In genomic region chr2:28538817-28539128, GRCm38 (mm10) we compare ENCODE assay signal across 9 mouse cellular contexts. TPM values are rescaled to one million over a fixed set of nuclear protein-coding genes. Genes with fewer than 3 reads are reported as not detected.
A peak's percentile ranks its signal among the peaks of the same experiment; 100 is the strongest.
DNase-seq lines count a peak whose midpoint lies in the region; ATAC-seq lines count a peak whose summit lies in the region.
"Had no signal": no experiment of that assay in that cellular context is flagged by ENCODE, and none has a peak within 500 bp of the region (broad histone marks: within the 10 kb centered on the region; RNA-seq: fewer than 3 reads in every experiment).

No protein-coding gene starts in this region.

- no peak for ATAC-seq in cerebellum, adult (ENCODE audit: insufficient number of reproducible peaks, low FRiP score, low TSS enrichment)
- no peak for ATAC-seq in forebrain, embryonic 13.5 days
- ATAC-seq in limb, embryonic 13.5 days (ENCODE audit: low FRiP score, low read depth): no peak
- no peak for ATAC-seq in granulocyte monocyte progenitor cell, adult 5-6 weeks (replicated peaks; ENCODE audit: poor library complexity, severe bottlenecking)

- peak; percentile 33 for DNase-seq in cerebellum, adult 11 months
- peak; percentile 68 for DNase-seq in 3T3-L1 (ENCODE audit: low read depth, low spot score)
- no peak for DNase-seq in left cerebral cortex, postnatal 36 days (ENCODE audit: low spot score in 2 of 2)
- DNase-seq in adrenal gland, adult 2 months: no peak

- H3K36me3 ChIP-seq in forebrain, embryonic 13.5 days (ENCODE audit: poor library complexity, severe bottlenecking): peaks cover 23% of the 10 kb centered on the region
- peaks cover 38% of the 10 kb centered on the region for H3K36me3 ChIP-seq in limb, embryonic 13.5 days

- WGBS in forebrain, embryonic 13.5 days: 54% methylated on average over 1 of the region's 1 CpGs
- 73% methylated on average over 1 of the region's 1 CpGs for whole genome bisulfite sequencing in limb, embryonic 13.5 days

- H3K4me2 ChIP-seq in forebrain, embryonic 13.5 days: peak overlapping the region; percentile 28; the same call in 1 of the 2 replicates
- 0 out of 2 replicates have a peak overlapping the region, but pooled peaks have one; percentile 9 for H3K4me2 ChIP-seq in limb, embryonic 13.5 days (replicated peaks)

- H3K9me3 ChIP-seq in forebrain, embryonic 13.5 days (replicated peaks): no peaks in the 10 kb centered on the region
- H3K9me3 ChIP-seq in limb, embryonic 13.5 days: no peaks in the 10 kb centered on the region

- H3K4me1 ChIP-seq in forebrain, embryonic 13.5 days: peaks cover 72% of the 10 kb centered on the region
- H3K4me1 ChIP-seq in limb, embryonic 13.5 days: peaks cover 65% of the 10 kb centered on the region

- no peak overlapping the region for H3K4me3 ChIP-seq in forebrain, embryonic 13.5 days
- no peak overlapping the region for H3K4me3 ChIP-seq in limb, embryonic 13.5 days

- peak overlapping the region; percentile 79 for H3K27ac ChIP-seq in forebrain, embryonic 13.5 days
- peak overlapping the region; percentile 77; the same call in 1 of the 2 replicates for H3K27ac ChIP-seq in limb, embryonic 13.5 days
- H3K27ac ChIP-seq: liver, embryonic 14.5 days had no signal

- no peaks in the 10 kb centered on the region; the same call in 1 of the 2 replicates for H3K27me3 ChIP-seq in forebrain, embryonic 13.5 days
- H3K27me3 ChIP-seq in limb, embryonic 13.5 days: no peaks in the 10 kb centered on the region

- H3K9ac ChIP-seq in forebrain, embryonic 13.5 days: peak overlapping the region; percentile 53; the same call in 1 of the 2 replicates
- H3K9ac ChIP-seq in limb, embryonic 13.5 days: peak overlapping the region; percentile 45
- H3K9ac ChIP-seq: liver, embryonic 14.5 days had no signal

- intact Hi-C loops in left cerebral cortex, postnatal 36 days (cut with DNase I): no loop called here

RNA-seq across cellular contexts. Expression of gene Cel, which starts 24.4 kb away (rescaled TPM):
- 0.14 TPM in 1 of 2 replicates, not detected in the other for polyA plus RNA-seq in forebrain, embryonic 13.5 days (2015; fragmentation: Nextera tagmentation; extraction: Ambion mirVana)
- 0.11 TPM in 1 of 2 replicates, not detected in the other for polyA plus RNA-seq in limb, embryonic 13.5 days (2015; fragmentation: Nextera tagmentation; extraction: Ambion mirVana)
- not detected for total RNA-seq in left cerebral cortex, postnatal 36 days (2021)
- not detected in 2 replicates for total RNA-seq in granulocyte monocyte progenitor cell, adult 5-6 weeks (2014; fragmentation: Nextera tagmentation)
- total RNA-seq in granulocyte monocyte progenitor cell, adult 5-6 weeks (2017): not detected in 2 replicates
- total RNA-seq in adrenal gland, adult 2 months (2021): under 1 TPM in 1 of 2 experiments, not detected in 1; 0.14 TPM
- polyA plus RNA-seq in adrenal gland, adult 2 months (2012; rRNA removed): 0.06 TPM in 1 of 2 replicates, not detected in the other

RNA-seq across cellular contexts. Expression of gene Ralgds, which starts 25.8 kb away (rescaled TPM):
- 50.9 and 53.6 TPM in 2 replicates for polyA plus RNA-seq in forebrain, embryonic 13.5 days (2015; fragmentation: Nextera tagmentation; extraction: Ambion mirVana)
- polyA plus RNA-seq in limb, embryonic 13.5 days (2015; fragmentation: Nextera tagmentation; extraction: Ambion mirVana): 45.1 and 53.8 TPM in 2 replicates
- total RNA-seq in left cerebral cortex, postnatal 36 days (2021): 10 to 100 TPM; 82.7 to 82.8 TPM
- 2.1 and 7.9 TPM in 2 replicates for total RNA-seq in granulocyte monocyte progenitor cell, adult 5-6 weeks (2014; fragmentation: Nextera tagmentation)
- 2.8 and 4.6 TPM in 2 replicates for total RNA-seq in granulocyte monocyte progenitor cell, adult 5-6 weeks (2017)
- total RNA-seq in adrenal gland, adult 2 months (2021): 10 to 100 TPM; 23.3 to 45.5 TPM
- 56.8 and 73.5 TPM in 2 replicates for polyA plus RNA-seq in adrenal gland, adult 2 months (2012; rRNA removed)

RNA-seq across cellular contexts. Expression of gene Gm10134, which starts 32.9 kb away (rescaled TPM):
- polyA plus RNA-seq in forebrain, embryonic 13.5 days (2015; fragmentation: Nextera tagmentation; extraction: Ambion mirVana): 0.53 and 0.76 TPM in 2 replicates
- polyA plus RNA-seq in limb, embryonic 13.5 days (2015; fragmentation: Nextera tagmentation; extraction: Ambion mirVana): 1.4 and 2.5 TPM in 2 replicates
- 1 to 10 TPM; 1.7 TPM for total RNA-seq in left cerebral cortex, postnatal 36 days (2021)
- total RNA-seq in granulocyte monocyte progenitor cell, adult 5-6 weeks (2014; fragmentation: Nextera tagmentation): not detected in 2 replicates
- not detected in 2 replicates for total RNA-seq in granulocyte monocyte progenitor cell, adult 5-6 weeks (2017)
- 1 to 10 TPM in 1 of 2 experiments, not detected in 1; 2.2 TPM for total RNA-seq in adrenal gland, adult 2 months (2021)
- polyA plus RNA-seq in adrenal gland, adult 2 months (2012; rRNA removed): 0.42 TPM in 1 of 2 replicates, not detected in the other
- polyA plus RNA-seq: liver, embryonic 14.5 days had no signal

RNA-seq across cellular contexts. Expression of gene Gbgt1, which starts 42.1 kb away (rescaled TPM):
- polyA plus RNA-seq in forebrain, embryonic 13.5 days (2015; fragmentation: Nextera tagmentation; extraction: Ambion mirVana): 0.43 TPM in 1 of 2 replicates, not detected in the other
- 0.94 and 0.95 TPM in 2 replicates for polyA plus RNA-seq in limb, embryonic 13.5 days (2015; fragmentation: Nextera tagmentation; extraction: Ambion mirVana)
- 1 to 10 TPM; 1.6 to 3.3 TPM for total RNA-seq in left cerebral cortex, postnatal 36 days (2021)
- not detected in 2 replicates for total RNA-seq in granulocyte monocyte progenitor cell, adult 5-6 weeks (2014; fragmentation: Nextera tagmentation)
- total RNA-seq in granulocyte monocyte progenitor cell, adult 5-6 weeks (2017): not detected in 2 replicates
- total RNA-seq in adrenal gland, adult 2 months (2021): 1 to 10 TPM; 3.7 to 4.6 TPM
- 1.6 and 3.6 TPM in 2 replicates for polyA plus RNA-seq in adrenal gland, adult 2 months (2012; rRNA removed)

RNA-seq across cellular contexts. Expression of gene Gtf3c5, which starts 44.8 kb away (rescaled TPM):
- 40.7 and 48.2 TPM in 2 replicates for polyA plus RNA-seq in forebrain, embryonic 13.5 days (2015; fragmentation: Nextera tagmentation; extraction: Ambion mirVana)
- 53.4 and 53.5 TPM in 2 replicates for polyA plus RNA-seq in limb, embryonic 13.5 days (2015; fragmentation: Nextera tagmentation; extraction: Ambion mirVana)
- 10 to 100 TPM; 17.9 to 18.6 TPM for total RNA-seq in left cerebral cortex, postnatal 36 days (2021)
- total RNA-seq in granulocyte monocyte progenitor cell, adult 5-6 weeks (2014; fragmentation: Nextera tagmentation): 25.9 and 31.5 TPM in 2 replicates
- 12.6 and 16.5 TPM in 2 replicates for total RNA-seq in granulocyte monocyte progenitor cell, adult 5-6 weeks (2017)
- total RNA-seq in adrenal gland, adult 2 months (2021): 10 to 100 TPM; 15.4 to 21.6 TPM
- polyA plus RNA-seq in adrenal gland, adult 2 months (2012; rRNA removed): 14.8 and 16.0 TPM in 2 replicates

Comparison
In these comparisons a context has a peak if more than half of its experiments do, and no peak if none do; other contexts are left out.
1. DNase-seq: peak in cerebellum, adult 11 months (single experiment) and 3T3-L1 (single experiment); none in left cerebral cortex, postnatal 36 days (0 of 2) and adrenal gland, adult 2 months (single experiment).